Mouse (Mus musculus): ENCODE data around the gene Rab20. TPM values are rescaled to one million over a fixed set of nuclear protein-coding genes. Genes with fewer than 3 reads are reported as not detected.

Gene Rab20
- polyA plus RNA-seq, 1 experiment from 2014 or later, result 9.6 TPM

DNA sequence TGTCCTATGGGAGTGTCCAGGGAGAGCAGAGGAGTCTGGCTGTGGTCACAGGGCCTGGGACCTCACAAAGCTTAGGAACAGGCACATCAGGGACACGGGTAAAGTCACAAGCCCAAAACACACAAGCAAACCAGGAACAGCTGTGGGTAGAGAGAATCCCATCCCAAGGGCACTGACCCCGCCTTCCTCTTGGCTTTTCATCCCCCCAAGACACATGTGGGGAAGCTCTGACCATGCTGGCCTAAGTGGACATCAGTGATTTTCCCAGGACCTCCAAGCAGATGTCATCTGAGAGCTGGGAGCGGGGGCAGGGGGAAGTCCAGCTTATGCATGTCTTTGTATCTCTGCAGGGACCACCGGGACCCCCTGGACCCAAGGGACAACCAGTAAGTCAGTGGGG, 73.9 kb downstream of the Rab20 start:
- Histone ChIP-seq H3K9ac (ENCODE audit: low read length) (no peak overlapping the region), H3K36me3 (ENCODE audit: control insufficient read depth, insufficient read depth, low read length) (0 out of 2 replicates have a peak, but pooled peaks cover 4% of the 10 kb centered on the region), H3K27me3 (ENCODE audit: control insufficient read depth, insufficient read depth, low read length) (no peaks in the 10 kb centered on the region), H3K4me3 (ENCODE audit: low read depth, low read length) (no peak overlapping the region), H3K4me2 (replicated peaks; ENCODE audit: low read depth) (no peak overlapping the region), H3K9me3 (ENCODE audit: control insufficient read depth, low read length) (no peaks in the 10 kb centered on the region), H3K27ac (replicated peaks) (0 out of 2 replicates have a peak overlapping the region, but pooled peaks have one; percentile 25), H3K4me1 (replicated peaks; ENCODE audit: control insufficient read depth, insufficient read depth) (no peaks in the 10 kb centered on the region; the same call in 1 of the 2 replicates)
- WGBS, result 72% methylated on average over 4 of the region's 4 CpGs
- no peak for TF ChIP-seq CTCF (IDR thresholded peaks at IDR 0.05; ENCODE audit: low read depth)
- no peak for ATAC-seq (ENCODE audit: low FRiP score, low TSS enrichment)
- DNase-seq (ENCODE audit: low spot score), result no peak

DNA sequence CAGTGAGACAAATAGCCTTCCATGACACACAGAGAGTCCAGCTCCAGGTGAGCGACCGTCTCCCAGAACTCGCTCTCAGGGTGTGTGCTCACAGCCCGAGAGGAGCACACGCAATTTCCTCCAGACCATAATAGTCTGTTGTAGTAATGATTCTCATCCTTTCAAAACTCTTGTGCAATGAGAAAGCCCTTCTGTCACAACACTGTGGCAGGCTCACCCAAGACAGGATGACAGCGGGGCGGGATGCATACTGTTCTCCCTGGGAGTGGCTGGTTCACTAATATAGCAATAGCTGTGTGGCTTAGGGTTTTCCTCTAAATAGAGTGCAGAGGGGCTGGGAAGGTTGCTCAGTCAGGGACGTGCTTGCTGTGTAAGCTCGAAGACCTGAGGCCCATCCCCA, 74.7 kb downstream of the Rab20 start:
- Histone ChIP-seq H3K27me3 (ENCODE audit: control insufficient read depth, insufficient read depth, low read length) (no peaks in the 10 kb centered on the region), H3K9ac (ENCODE audit: low read length) (no peak overlapping the region), H3K4me1 (replicated peaks; ENCODE audit: control insufficient read depth, insufficient read depth) (no peaks in the 10 kb centered on the region; the same call in 1 of the 2 replicates), H3K9me3 (ENCODE audit: control insufficient read depth, low read length) (no peaks in the 10 kb centered on the region), H3K36me3 (ENCODE audit: control insufficient read depth, insufficient read depth, low read length) (0 out of 2 replicates have a peak, but pooled peaks cover 4% of the 10 kb centered on the region), H3K4me3 (ENCODE audit: low read depth, low read length) (no peak overlapping the region), H3K27ac (replicated peaks) (no peak overlapping the region), H3K4me2 (replicated peaks; ENCODE audit: low read depth) (no peak overlapping the region)
- no peak for TF ChIP-seq EP300 (optimal IDR thresholded peaks at IDR 0.05)
- no peak for TF ChIP-seq CTCF (IDR thresholded peaks at IDR 0.05; ENCODE audit: low read depth)
- ATAC-seq (ENCODE audit: low FRiP score, low TSS enrichment), result no peak
- DNase-seq (ENCODE audit: low spot score), result no peak
- 77% methylated on average over 9 of the region's 9 CpGs for whole genome bisulfite sequencing

Other genes starting within 250 kb of the Rab20 start
- gene Col4a2, start 165.9 kb downstream of the Rab20 start, polyA plus RNA-seq (2015; fragmentation: Nextera tagmentation; extraction: Ambion mirVana), result 43.4 and 47.2 TPM in 2 replicates
- gene Col4a1, start 165.9 kb downstream of the Rab20 start, polyA plus RNA-seq (2015; fragmentation: Nextera tagmentation; extraction: Ambion mirVana), result 96.3 and 99.0 TPM in 2 replicates
- gene Naxd, start 18.8 kb upstream of the Rab20 start, polyA plus RNA-seq (2015; fragmentation: Nextera tagmentation; extraction: Ambion mirVana), result 79.1 and 84.8 TPM in 2 replicates
- gene Cars2, start 72.1 kb upstream of the Rab20 start, polyA plus RNA-seq (2015; fragmentation: Nextera tagmentation; extraction: Ambion mirVana), result 11.7 and 13.1 TPM in 2 replicates
- gene Ing1, start 76.9 kb upstream of the Rab20 start, polyA plus RNA-seq (2015; fragmentation: Nextera tagmentation; extraction: Ambion mirVana), result 23.1 and 23.2 TPM in 2 replicates
- gene Ankrd10, start 157.0 kb upstream of the Rab20 start, polyA plus RNA-seq (2015; fragmentation: Nextera tagmentation; extraction: Ambion mirVana), result 27.9 and 29.3 TPM in 2 replicates
- gene 1700016D06Rik, start 222.4 kb upstream of the Rab20 start, polyA plus RNA-seq (2015; fragmentation: Nextera tagmentation; extraction: Ambion mirVana), result not detected in 2 replicates
- gene Arhgef7, start 249.0 kb upstream of the Rab20 start, polyA plus RNA-seq (2015; fragmentation: Nextera tagmentation; extraction: Ambion mirVana), result 12.6 and 13.7 TPM in 2 replicates